Mouse (Mus musculus) left cerebral cortex, postnatal 14 days (tissue): ENCODE measurements around the gene Zfp182. TPM values are rescaled to one million over a fixed set of nuclear protein-coding genes. Genes with fewer than 3 reads are reported as not detected.

Experiments used
- DNase-seq, 2 experiments: peaks; one replicate each; pipeline ENCODE4 v3.0.0; 2021 to 2022; ENCODE audit warnings: low spot score in 2 of 2, mixed read lengths in 1 of 2
- intact Hi-C: fragments of 180-260 bp; cut with DNase I; formaldehyde crosslinking; loops from one replicate; pipeline ENCODE4 v1.15.1; 2025
- long read RNA-seq, 2 experiments: library from polyadenylated mRNA; stranded (forward); transcript quantifications; one replicate each; pipeline ENCODE4 v2.0.0; 2021
- total RNA-seq, 2 experiments: library from RNA; stranded (reverse); gene quantifications; 2 replicates each; pipeline ENCODE4 v1.2.3; 2021

Zfp182 gene
- 1 to 10 TPM; 8.9 to 9.2 TPM for total RNA-seq
- long read RNA-seq, experiment 1, partial matches to known transcripts = 0 of 4 reads
- long read RNA-seq, experiment 1, other reads (novel, unspliced or antisense) = 3 of 4 reads
- long read RNA-seq, experiment 2, partial matches to known transcripts = 2 of 4 reads
- long read RNA-seq, experiment 2, other reads (novel, unspliced or antisense) = 1 of 4 reads

GRCm38 (mm10) chrX:21061866-21062543 is at the start of gene Zfp182:
TSS of gene Zfp182 (minus strand) at chrX:21062316.
- DNase-seq = peak; percentile 78 to 83
- intact Hi-C loops = no loop called here

- intact Hi-C loops = no loop called here
- DNase-seq = peak in 1 of 2 experiments; percentile 6
Measured at GRCm38 (mm10) chrX:21089867-21090239, 27.7 kb upstream of the Zfp182 start.

GRCm38 (mm10) chrX:21088983-21089866 is 27.1 kb upstream of the Zfp182 start, which contains the start of gene Zfp300:
TSS of gene Zfp300 (minus strand) at chrX:21089527.
- DNase-seq = peak; percentile 72 to 73
- intact Hi-C loops = no loop called here

- intact Hi-C loops = no loop called here
- DNase-seq = no peak
Measured at GRCm38 (mm10) chrX:21088645-21088982, 26.5 kb upstream of the Zfp182 start.

- DNase-seq = no peak
- intact Hi-C loops = no loop called here
Measured at GRCm38 (mm10) chrX:21068106-21068505, 6.0 kb upstream of the Zfp182 start, which contains the start of gene Spaca5. TSS of gene Spaca5 (plus strand) at chrX:21068406.

DNA sequence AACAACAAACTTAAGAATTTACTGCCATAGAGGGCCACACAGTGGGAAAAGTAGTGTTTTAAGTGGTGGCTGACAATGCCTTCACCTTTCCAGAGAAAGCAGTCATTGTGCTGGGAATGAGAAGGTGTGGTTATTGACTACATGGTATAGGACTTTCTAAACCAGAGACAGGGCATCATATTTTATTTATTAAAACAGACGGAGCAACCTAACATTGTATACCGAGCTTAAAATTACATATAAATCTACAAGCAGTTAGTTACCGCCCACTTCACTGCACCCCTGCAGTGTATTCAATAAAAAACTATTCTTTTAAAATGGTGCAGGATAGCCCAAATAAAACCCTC is 401 bp upstream of the Zfp182 start:
- intact Hi-C loops = no loop called here
- no peak for DNase-seq

GRCm38 (mm10) chrX:21061460-21061859 is 656 bp downstream of the Zfp182 start:
- intact Hi-C loops = no loop called here
- no peak for DNase-seq

- intact Hi-C loops = no loop called here
- no peak for DNase-seq
Measured at GRCm38 (mm10) chrX:20980901-20981300, 81.2 kb downstream of the Zfp182 start.

Other genes with a start within 250 kb of the Zfp182 start
- gene Timp1, start 192.2 kb downstream of the Zfp182 start, total RNA-seq = 1 to 10 TPM in 1 of 2 experiments, not detected in 1; 1.2 TPM
- gene Syn1, start 141.3 kb downstream of the Zfp182 start, total RNA-seq = 100 to 1,000 TPM; 579 to 600 TPM
- gene Cfp, start 130.8 kb downstream of the Zfp182 start, total RNA-seq = 10 to 100 TPM in 1 of 2 experiments, 1 to 10 TPM in 1; 8.1 to 14.5 TPM
- gene Elk1, start 111.7 kb downstream of the Zfp182 start, total RNA-seq = 10 to 100 TPM; 42.7 to 43.2 TPM
- 10 to 100 TPM; 10.4 TPM for gene Uxt, start 100.3 kb downstream of the Zfp182 start, total RNA-seq
- not detected for gene Spaca5, start 6.1 kb upstream of the Zfp182 start, total RNA-seq
- gene Zfp300, start 27.2 kb upstream of the Zfp182 start, total RNA-seq = 1 to 10 TPM; 2.9 to 3.8 TPM
- not detected for gene Ssxa1, start 53.5 kb upstream of the Zfp182 start, total RNA-seq
- not detected for gene Gm21876, start 113.3 kb upstream of the Zfp182 start, total RNA-seq